Mouse (Mus musculus) heart, adult 2 months (tissue): ENCODE results near the gene Tnfrsf11a. TPM values are rescaled to one million over a fixed set of nuclear protein-coding genes. Genes with fewer than 3 reads are reported as not detected.

Experiments
- DNase-seq, 2 experiments: peaks; one replicate each; pipeline ENCODE4 v3.0.0; 2021
- H3K27ac ChIP-seq: fragments of 200-600 bp; 2 replicates; pipeline ENCODE4 v1.8.1; 2022
- H3K27me3 ChIP-seq: fragments of 200-500 bp; 2 replicates; pipeline ENCODE4 v1.6.1; 2012; ENCODE audit warnings: mild to moderate bottlenecking, low read length, inconsistent platforms, mixed read lengths; ENCODE audit not compliant: control insufficient read depth, insufficient read depth
- H3K36me3 ChIP-seq: fragments of 200-500 bp; 2 replicates; pipeline ENCODE4 v1.6.1; 2012; ENCODE audit warnings: low read length, inconsistent platforms; ENCODE audit not compliant: control insufficient read depth, insufficient read depth
- H3K4me1 ChIP-seq: fragments of 200-500 bp; 2 replicates; pipeline ENCODE4 v1.6.1; 2011; ENCODE audit warnings: low read length; ENCODE audit not compliant: control insufficient read depth, insufficient read depth
- H3K4me3 ChIP-seq: fragments of 200-600 bp; 2 replicates; pipeline ENCODE4 v1.8.1; 2022
- H3K79me2 ChIP-seq: fragments of 200-500 bp; replicated peaks from 2 replicates; pipeline ENCODE4 v1.6.1; 2012; ENCODE audit warnings: mild to moderate bottlenecking, inconsistent platforms, low read length, moderate library complexity, mixed read lengths; ENCODE audit not compliant: control insufficient read depth, insufficient read depth
- H3K9ac ChIP-seq: fragments of 200-500 bp; 2 replicates; pipeline ENCODE4 v1.6.1; 2012; ENCODE audit warnings: low read depth, mild to moderate bottlenecking, control low read depth, inconsistent platforms, low read length, mixed read lengths
- CTCF ChIP-seq: fragments of 200-600 bp; IDR thresholded peaks from 2 replicates; pipeline ENCODE4 v1.8.1; 2022; ENCODE audit warnings: antibody characterized with exemption, mild to moderate bottlenecking, moderate library complexity
- EP300 ChIP-seq: fragments of 200-500 bp; IDR thresholded peaks from 2 replicates; pipeline ENCODE4 v1.6.1; 2011; ENCODE audit warnings: low read depth, low read length, control low read depth; ENCODE audit not compliant: insufficient read depth
- POLR2A ChIP-seq: fragments of 200-500 bp; IDR thresholded peaks from 2 replicates; pipeline ENCODE4 v1.6.1; 2011; ENCODE audit warnings: mild to moderate bottlenecking, low read depth, low read length, control low read depth; ENCODE audit not compliant: insufficient read depth
- WGBS: fragments of 180-500 bp; shearing (Covaris S2); methylation state at CpG from one replicate; pipeline ENCODE4 v1.1.7; 2018; 5-methylcytosine and 5-hydroxymethylcytosine counted together
- intact Hi-C: fragments of 180-260 bp; cut with DNase I; formaldehyde crosslinking; loops from one replicate; pipeline ENCODE4 v1.15.1; 2025
- polyA plus RNA-seq: library from polyadenylated mRNA; depleted of rRNA; stranded (reverse); fragments of >200 nt; gene quantifications from 2 replicates; pipeline ENCODE4 v1.2.3, GENCODE M21; 2012
- total RNA-seq, 2 experiments: library from RNA; stranded (reverse); gene quantifications; 2 replicates each; pipeline ENCODE4 v1.2.3; 2021

The Tnfrsf11a gene
- total and polyA plus RNA-seq, 3 experiments = 1.4 to 1.9 (median 1.8) TPM

DNA sequence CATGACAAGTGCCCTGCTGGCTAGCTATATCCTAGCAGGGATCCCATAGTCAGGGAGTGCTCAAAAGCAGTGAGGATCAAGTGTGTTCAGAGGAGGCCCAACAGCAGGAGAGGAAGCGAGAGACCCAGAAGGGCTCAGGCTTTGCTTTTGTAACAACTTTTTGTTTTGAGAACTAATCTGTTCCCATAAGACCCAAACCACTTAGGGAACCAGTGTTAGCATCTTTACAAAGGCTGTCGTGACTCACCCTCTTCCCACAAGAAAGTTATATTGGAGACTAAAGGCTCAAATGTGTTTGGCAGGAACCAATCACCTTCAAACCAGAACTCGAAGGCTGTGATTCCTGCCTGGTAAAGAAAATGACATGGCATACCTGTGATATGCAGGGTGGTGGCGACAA, 15.2 kb downstream of the Tnfrsf11a start:
- WGBS = 90% methylated on average over 4 of the region's 4 CpGs
- H3K27me3 ChIP-seq = no peaks in the 10 kb centered on the region
- intact Hi-C loops = no loop called here
- H3K4me1 ChIP-seq = no peaks in the 10 kb centered on the region
- no peak overlapping the region for H3K4me3 ChIP-seq
- TF ChIP-seq CTCF (no peak), POLR2A (no peak), EP300 (no peak)
- no peak overlapping the region for H3K9ac ChIP-seq
- H3K79me2 ChIP-seq = no peaks in the 10 kb centered on the region
- no peak overlapping the region for H3K27ac ChIP-seq
- no peaks in the 10 kb centered on the region for H3K36me3 ChIP-seq
- DNase-seq = no peak

DNA sequence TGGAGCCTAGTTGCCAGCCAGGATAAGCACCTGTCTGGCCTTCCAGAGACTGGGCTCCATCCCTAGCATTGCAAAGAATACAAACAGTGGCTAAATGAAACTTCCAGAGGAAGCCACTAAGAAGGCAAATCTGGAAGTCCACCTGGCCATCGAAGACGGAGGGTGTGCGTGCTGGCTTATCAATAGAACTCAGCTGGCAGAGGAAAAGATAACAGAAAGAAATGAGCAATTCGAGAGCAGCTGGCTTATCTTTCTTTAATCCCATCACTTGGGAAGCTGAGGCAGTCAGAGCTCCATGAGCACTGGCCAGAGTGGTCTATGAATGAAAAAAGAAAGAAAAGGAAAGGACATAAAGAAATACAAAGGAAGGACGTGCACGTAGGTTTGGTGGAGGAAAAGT, 20.1 kb downstream of the Tnfrsf11a start:
- no peak overlapping the region for H3K9ac ChIP-seq
- H3K4me3 ChIP-seq = no peak overlapping the region
- H3K36me3 ChIP-seq = no peaks in the 10 kb centered on the region
- 77% methylated on average over 6 of the region's 6 CpGs for WGBS
- intact Hi-C loops = no loop called here
- no peaks in the 10 kb centered on the region for H3K27me3 ChIP-seq
- H3K4me1 ChIP-seq = no peaks in the 10 kb centered on the region
- DNase-seq = no peak
- TF ChIP-seq EP300 = no peak
- no peak for TF ChIP-seq POLR2A
- no peak for TF ChIP-seq CTCF
- H3K27ac ChIP-seq = no peak overlapping the region
- H3K79me2 ChIP-seq = no peaks in the 10 kb centered on the region

DNA sequence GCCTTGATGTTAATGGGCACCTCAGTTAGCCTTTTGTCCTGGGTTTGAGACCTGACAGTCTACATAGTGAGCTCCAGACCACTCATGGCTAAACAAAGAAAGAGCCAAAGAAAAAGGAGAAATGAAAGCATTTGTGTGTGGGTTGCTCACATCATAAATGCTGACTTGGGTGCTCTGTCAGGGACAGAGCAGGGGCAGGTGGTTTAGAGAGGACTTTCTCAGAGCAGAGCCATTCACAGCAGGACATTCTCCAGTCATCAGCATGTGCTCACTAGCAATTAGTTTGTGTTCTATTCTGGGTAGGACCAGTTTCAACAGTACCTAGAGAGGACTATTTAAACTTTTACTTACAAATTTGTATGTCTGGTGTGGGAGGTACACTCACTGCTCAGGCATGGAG, 20.7 kb downstream of the Tnfrsf11a start:
- no peak for DNase-seq
- H3K4me3 ChIP-seq = no peak overlapping the region
- intact Hi-C loops = no loop called here
- no peak overlapping the region for H3K27ac ChIP-seq
- H3K9ac ChIP-seq = no peak overlapping the region
- H3K4me1 ChIP-seq = no peaks in the 10 kb centered on the region
- no peaks in the 10 kb centered on the region for H3K36me3 ChIP-seq
- H3K79me2 ChIP-seq = no peaks in the 10 kb centered on the region
- TF ChIP-seq EP300 (no peak), POLR2A (no peak), CTCF (no peak)
- no peaks in the 10 kb centered on the region for H3K27me3 ChIP-seq

DNA sequence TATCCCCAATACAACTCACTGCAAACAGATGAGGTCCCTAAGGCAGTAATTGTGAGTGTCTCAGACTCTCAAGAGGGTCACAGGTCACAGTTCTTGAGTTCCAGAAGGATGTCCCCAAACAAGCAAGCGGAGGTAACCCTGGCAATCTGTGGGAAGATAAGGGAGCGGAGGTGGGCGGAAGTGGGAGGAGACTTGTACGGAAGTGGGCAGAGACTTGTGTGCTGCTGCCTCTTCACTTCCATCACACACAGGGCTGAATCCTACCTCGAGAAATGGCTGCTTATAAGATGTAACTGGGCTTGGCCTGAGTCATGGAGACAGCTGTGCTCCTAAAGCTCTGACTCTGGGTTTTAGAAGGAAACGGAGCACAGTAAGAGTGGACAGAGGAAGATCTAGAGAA, 22.4 kb downstream of the Tnfrsf11a start:
- Histone ChIP-seq H3K27ac (no peak overlapping the region), H3K36me3 (no peaks in the 10 kb centered on the region), H3K9ac (no peak overlapping the region), H3K4me1 (no peaks in the 10 kb centered on the region), H3K4me3 (no peak overlapping the region), H3K27me3 (no peaks in the 10 kb centered on the region), H3K79me2 (no peaks in the 10 kb centered on the region)
- WGBS = 39% methylated on average over 6 of the region's 6 CpGs
- intact Hi-C loops = no loop called here
- TF ChIP-seq CTCF (no peak), POLR2A (no peak), EP300 (no peak)
- no peak for DNase-seq

DNA sequence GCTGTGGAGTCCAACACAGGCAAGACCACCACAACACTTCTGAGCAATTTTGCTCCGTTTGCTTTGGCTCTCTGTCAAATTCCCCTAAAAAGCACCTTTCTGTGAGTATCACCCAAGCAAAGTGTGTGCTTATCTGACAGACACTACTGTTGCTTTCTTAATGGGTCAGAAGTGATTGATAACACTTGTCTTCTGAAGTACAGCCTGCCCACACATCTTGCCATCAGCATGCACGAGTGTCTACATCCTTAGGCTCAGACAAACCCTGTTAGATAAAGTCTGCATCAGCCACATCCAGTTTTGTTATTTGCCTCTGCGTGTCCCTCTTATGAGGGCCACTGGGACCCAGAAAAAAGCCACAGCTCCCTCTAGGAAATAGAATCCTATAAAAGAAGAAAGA, 23.8 kb downstream of the Tnfrsf11a start:
- intact Hi-C loops = no loop called here
- TF ChIP-seq CTCF (no peak), EP300 (no peak), POLR2A (no peak)
- 56% methylated on average over 3 of the region's 3 CpGs for WGBS
- H3K9ac ChIP-seq = no peak overlapping the region
- H3K36me3 ChIP-seq = no peaks in the 10 kb centered on the region
- DNase-seq = no peak
- no peaks in the 10 kb centered on the region for H3K27me3 ChIP-seq
- H3K79me2 ChIP-seq = no peaks in the 10 kb centered on the region
- no peaks in the 10 kb centered on the region for H3K4me1 ChIP-seq
- no peak overlapping the region for H3K4me3 ChIP-seq
- no peak overlapping the region for H3K27ac ChIP-seq

DNA sequence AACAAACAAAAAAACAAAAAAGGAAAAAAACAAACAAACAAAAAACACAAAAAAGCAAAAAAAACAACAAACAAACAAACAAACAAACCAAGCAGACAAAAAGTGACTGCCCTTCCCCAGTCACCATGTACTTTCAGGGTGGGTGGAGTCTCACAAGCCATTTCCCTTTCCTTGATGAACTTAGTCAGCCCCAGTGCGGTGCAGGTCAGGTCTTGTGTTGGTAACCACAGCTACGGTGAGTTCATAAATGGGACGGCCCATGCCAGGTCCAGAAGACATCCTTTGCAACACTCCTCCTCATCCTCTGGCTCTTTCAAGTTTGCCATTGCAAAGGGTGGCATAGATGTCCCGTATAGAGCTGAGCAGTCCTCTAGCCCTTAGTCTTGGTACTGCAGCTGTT, 25.0 kb downstream of the Tnfrsf11a start:
- intact Hi-C loops = no loop called here
- 72% methylated on average over 4 of the region's 4 CpGs for WGBS
- no peaks in the 10 kb centered on the region for H3K4me1 ChIP-seq
- no peaks in the 10 kb centered on the region for H3K27me3 ChIP-seq
- no peaks in the 10 kb centered on the region for H3K79me2 ChIP-seq
- H3K36me3 ChIP-seq = no peaks in the 10 kb centered on the region
- no peak for DNase-seq
- no peak overlapping the region for H3K4me3 ChIP-seq
- no peak overlapping the region for H3K9ac ChIP-seq
- no peak for TF ChIP-seq POLR2A
- TF ChIP-seq CTCF = no peak
- TF ChIP-seq EP300 = no peak
- H3K27ac ChIP-seq = no peak overlapping the region
